Mouse (Mus musculus) layer of hippocampus, adult 11-12 months (tissue): ENCODE results near the gene Akr1c14.
"Not testable (repeated sequence)": the region's sequence is repeated elsewhere in the genome, so short reads cannot be mapped to it uniquely, and the experiment has no call there.

Experiments used
- DNase-seq: peaks from one replicate; pipeline ENCODE4 v3.0.0; 2022; ENCODE audit warnings: low spot score

The Akr1c14 gene

DNA sequence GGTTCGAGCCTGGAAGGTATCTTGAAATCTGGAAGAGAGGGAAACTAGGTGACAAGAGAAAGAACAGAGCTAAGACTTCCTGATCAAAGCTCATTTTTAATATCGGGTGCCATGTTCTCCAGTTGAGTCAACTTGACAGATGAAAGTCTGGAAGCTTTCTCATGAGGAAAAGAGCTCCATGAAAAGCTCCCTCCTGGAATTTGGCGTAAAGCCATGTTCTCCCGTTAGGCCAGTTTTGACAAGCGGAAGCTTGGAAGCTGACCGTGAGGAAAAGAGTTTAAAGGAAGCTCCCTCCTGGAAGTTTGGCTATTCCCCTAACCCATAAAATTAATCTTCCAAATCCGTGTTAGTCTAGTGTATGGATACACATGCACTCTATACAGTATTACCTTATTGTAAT is 74.3 kb downstream of the Akr1c14 start:
- DNase-seq = no peak

GRCm38 (mm10) chr13:4124471-4124870 is 75.7 kb downstream of the Akr1c14 start:
- not testable (repeated sequence) for DNase-seq

DNA sequence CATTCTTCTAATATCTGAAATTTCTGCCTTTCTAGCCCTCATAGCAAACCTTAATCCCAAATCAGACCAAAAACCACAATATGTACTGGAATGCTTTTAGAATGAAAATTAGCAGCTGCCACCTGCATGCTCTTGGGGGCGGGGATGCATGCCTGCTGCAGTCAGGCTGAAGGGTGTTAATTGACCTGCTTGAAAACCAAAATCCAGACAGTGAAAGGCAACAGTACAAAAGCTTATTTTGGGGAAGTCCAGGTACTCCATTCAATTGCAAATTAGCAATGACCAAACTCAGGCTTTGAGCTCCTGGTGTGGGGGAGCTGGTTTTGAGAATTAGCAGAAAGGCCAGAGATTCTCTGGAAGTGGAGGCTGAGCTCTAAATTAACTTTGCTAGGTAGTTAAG is 77.0 kb downstream of the Akr1c14 start:
- not testable (repeated sequence) for DNase-seq

DNA sequence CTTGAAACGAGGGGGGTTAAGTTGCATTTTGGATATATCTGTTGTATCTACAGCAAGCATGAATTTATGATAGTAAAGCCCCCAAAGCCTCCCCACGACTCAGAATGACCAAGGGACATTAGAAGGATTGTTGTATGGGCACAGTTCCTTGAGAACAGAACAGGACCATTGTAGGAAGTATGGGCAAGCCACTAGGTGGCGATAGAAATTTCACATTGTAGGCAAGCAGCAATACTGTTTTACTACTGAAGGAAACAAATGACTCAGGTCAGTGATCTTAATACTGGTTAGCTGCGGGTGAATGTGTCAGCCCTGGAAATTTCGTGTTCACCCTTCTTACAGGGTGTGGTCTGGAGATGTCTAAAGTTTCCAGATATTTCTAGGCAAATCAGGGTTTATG is 80.3 kb downstream of the Akr1c14 start:
- DNase-seq = peak; percentile 6

- no peak for DNase-seq
Measured at GRCm38 (mm10) chr13:4131317-4131716, 82.5 kb downstream of the Akr1c14 start.

GRCm38 (mm10) chr13:4131721-4132120 is 82.9 kb downstream of the Akr1c14 start:
- DNase-seq = no peak

DNA sequence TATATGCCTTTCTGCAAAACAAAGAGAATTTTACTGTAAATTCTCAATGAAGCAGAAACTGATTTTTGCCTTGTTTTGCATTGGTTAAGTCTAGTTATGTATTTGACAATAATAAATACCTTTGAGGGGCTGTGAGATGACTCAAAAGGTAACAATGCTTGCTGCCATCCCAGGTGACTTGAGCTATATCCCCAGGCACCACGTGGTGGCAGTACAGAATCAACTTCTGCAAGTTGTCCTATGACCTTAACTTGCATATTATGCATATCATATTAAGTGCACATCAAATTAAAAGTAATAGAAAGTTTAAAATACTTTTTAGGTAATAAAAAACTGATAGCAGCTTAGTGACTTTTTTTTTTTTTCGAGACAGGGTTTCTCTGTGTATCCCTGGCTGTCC is 84.3 kb downstream of the Akr1c14 start:
- no peak for DNase-seq
